Mouse (Mus musculus) erythroblast, embryonic 14.5 days (primary cell): ENCODE data around the gene Dnajb1. TPM values are rescaled to one million over a fixed set of nuclear protein-coding genes. Genes with fewer than 3 reads are reported as not detected.
"Not testable (repeated sequence)": the region's sequence is repeated elsewhere in the genome, so short reads cannot be mapped to it uniquely, and the experiment has no call there.

Source experiments
- H3K27me3 ChIP-seq: 2 replicates; pipeline ENCODE4 v1.6.1; 2012; ENCODE audit warnings: inconsistent platforms; ENCODE audit not compliant: control insufficient read depth
- H3K36me3 ChIP-seq: 2 replicates; pipeline ENCODE4 v1.6.1; 2012; ENCODE audit warnings: mild to moderate bottlenecking, inconsistent platforms; ENCODE audit not compliant: control insufficient read depth
- H3K4me1 ChIP-seq: 2 replicates; pipeline ENCODE4 v1.6.1; 2012; ENCODE audit warnings: inconsistent platforms; ENCODE audit not compliant: control insufficient read depth
- H3K4me3 ChIP-seq: replicated peaks from 2 replicates; pipeline ENCODE3; 2012; ENCODE audit warnings: moderate library complexity, mild to moderate bottlenecking, inconsistent platforms
- H3K9me3 ChIP-seq: 2 replicates; pipeline ENCODE4 v1.6.1; 2012; ENCODE audit warnings: low read length, inconsistent platforms, mixed read lengths; ENCODE audit not compliant: control insufficient read depth
- GATA1 ChIP-seq: IDR thresholded peaks from 2 replicates; pipeline ENCODE4 v1.6.1; 2012; ENCODE audit warnings: low read length, inconsistent platforms, mixed read lengths
- TAL1 ChIP-seq: IDR thresholded peaks from 3 replicates; pipeline ENCODE4 v1.6.1; 2012; ENCODE audit warnings: low read length, inconsistent platforms, mixed read lengths
- polyA plus RNA-seq: library from polyadenylated mRNA; stranded (reverse); fragments of >175 nt; gene quantifications from 2 replicates; pipeline ENCODE4 v1.2.3, GENCODE M21; 2012

Dnajb1 gene
- polyA plus RNA-seq, 1 experiment, result 20.5 TPM

- TF ChIP-seq TAL1 (no peak), GATA1 (no peak)
- Histone ChIP-seq H3K4me1 (peaks cover 44% of the 10 kb centered on the region), H3K36me3 (peaks cover 66% of the 10 kb centered on the region)
Observed at GRCm38 (mm10) chr8:83570272-83571000, 37.6 kb upstream of the Dnajb1 start.

GRCm38 (mm10) chr8:83571001-83571340 lies 37.0 kb upstream of the Dnajb1 start:
- not testable (repeated sequence) for H3K27me3 ChIP-seq, H3K9me3 ChIP-seq, H3K4me3 ChIP-seq
- H3K36me3 ChIP-seq, result peaks cover 71% of the 10 kb centered on the region
- H3K4me1 ChIP-seq, result peaks cover 42% of the 10 kb centered on the region

More at GRCm38 (mm10) chr8:83570272-83571000, 37.6 kb upstream of the Dnajb1 start:
- no peak overlapping the region for H3K4me3 ChIP-seq
- H3K9me3 ChIP-seq, result no peaks in the 10 kb centered on the region
- no peaks in the 10 kb centered on the region for H3K27me3 ChIP-seq

- Histone ChIP-seq H3K27me3 (no peaks in the 10 kb centered on the region), H3K9me3 (no peaks in the 10 kb centered on the region), H3K36me3 (peaks cover 73% of the 10 kb centered on the region), H3K4me1 (peaks cover 36% of the 10 kb centered on the region), H3K4me3 (no peak overlapping the region)
- TF ChIP-seq GATA1, result no peak
- no peak for TF ChIP-seq TAL1
Observed at GRCm38 (mm10) chr8:83571791-83572190, 36.2 kb upstream of the Dnajb1 start.

- H3K4me1 ChIP-seq, result peaks cover 36% of the 10 kb centered on the region
- peaks cover 73% of the 10 kb centered on the region for H3K36me3 ChIP-seq
- H3K4me3 ChIP-seq, result no peak overlapping the region
- H3K9me3 ChIP-seq, result no peaks in the 10 kb centered on the region
- no peak for TF ChIP-seq TAL1
- no peak for TF ChIP-seq GATA1
- no peaks in the 10 kb centered on the region for H3K27me3 ChIP-seq
Observed at GRCm38 (mm10) chr8:83572246-83572812, 35.7 kb upstream of the Dnajb1 start.

- H3K27me3 ChIP-seq, result no peaks in the 10 kb centered on the region
- no peaks in the 10 kb centered on the region for H3K9me3 ChIP-seq
- H3K36me3 ChIP-seq, result peaks cover 72% of the 10 kb centered on the region
- TF ChIP-seq TAL1 (no peak), GATA1 (no peak)
- no peak overlapping the region for H3K4me3 ChIP-seq
- peaks cover 29% of the 10 kb centered on the region for H3K4me1 ChIP-seq
Observed at GRCm38 (mm10) chr8:83573140-83573875, 34.7 kb upstream of the Dnajb1 start.

- Histone ChIP-seq H3K27me3 (no peaks in the 10 kb centered on the region), H3K9me3 (no peaks in the 10 kb centered on the region), H3K4me3 (no peak overlapping the region), H3K36me3 (peaks cover 64% of the 10 kb centered on the region), H3K4me1 (peaks cover 24% of the 10 kb centered on the region)
- no peak for TF ChIP-seq GATA1
- TF ChIP-seq TAL1, result no peak
Observed at GRCm38 (mm10) chr8:83574631-83575315, 33.2 kb upstream of the Dnajb1 start.

GRCm38 (mm10) chr8:83575561-83576515 lies 32.2 kb upstream of the Dnajb1 start:
- TF ChIP-seq TAL1, result no peak
- no peak for TF ChIP-seq GATA1
- H3K36me3 ChIP-seq, result peaks cover 64% of the 10 kb centered on the region
- no peaks in the 10 kb centered on the region for H3K9me3 ChIP-seq
- H3K4me1 ChIP-seq, result peaks cover 29% of the 10 kb centered on the region
- no peaks in the 10 kb centered on the region for H3K27me3 ChIP-seq
- H3K4me3 ChIP-seq, result no peak overlapping the region

- no peaks in the 10 kb centered on the region for H3K9me3 ChIP-seq
- H3K4me3 ChIP-seq, result no peak overlapping the region
- H3K27me3 ChIP-seq, result no peaks in the 10 kb centered on the region
- TF ChIP-seq TAL1, result no peak
- no peak for TF ChIP-seq GATA1
- peaks cover 60% of the 10 kb centered on the region for H3K36me3 ChIP-seq
- peaks cover 31% of the 10 kb centered on the region for H3K4me1 ChIP-seq
Observed at GRCm38 (mm10) chr8:83576516-83576895, 31.5 kb upstream of the Dnajb1 start.
